In the genomic region with DNA sequence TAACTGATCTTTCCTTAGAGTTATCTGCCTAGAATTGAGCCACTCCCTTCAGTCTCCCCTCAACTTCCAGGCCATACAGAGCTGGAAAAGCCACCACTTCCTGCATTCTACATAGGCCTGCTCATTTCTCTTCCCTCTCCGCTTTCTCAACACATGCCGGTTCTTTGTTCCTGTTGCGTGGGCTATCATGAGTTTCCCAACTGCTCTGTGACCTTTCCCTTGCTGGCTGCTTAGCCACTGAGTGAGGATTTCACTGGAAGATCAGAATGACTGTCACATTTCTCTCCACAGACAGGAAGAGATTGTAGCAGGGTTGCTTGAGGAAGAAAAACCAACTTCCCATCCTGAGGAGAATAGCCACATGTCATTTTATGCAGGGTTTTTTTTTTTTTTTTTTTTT, we compare ENCODE assay signal across 11 mouse cellular contexts.
DNase-seq lines count a peak whose midpoint lies in the region; ATAC-seq and TF ChIP-seq lines count a peak whose summit lies in the region.
"Had no signal": no experiment of that assay in that cellular context is flagged by ENCODE, and none has a peak within 500 bp of the region (broad histone marks: within the 10 kb centered on the region; RNA-seq: fewer than 3 reads in every experiment).

No protein-coding gene starts in this region.

- H3K4me2 ChIP-seq in kidney, postnatal 0 days (ENCODE audit: low read length): no peak overlapping the region
- H3K4me2 ChIP-seq: forebrain, embryonic 13.5 days; hindbrain, embryonic 13.5 days had no signal

- no peak overlapping the region for H3K9ac ChIP-seq in kidney, postnatal 0 days (ENCODE audit: low read depth, low read length)
- H3K9ac ChIP-seq: forebrain, embryonic 13.5 days; hindbrain, embryonic 13.5 days had no signal

- peaks cover 8% of the 10 kb centered on the region; the same call in 1 of the 2 replicates for H3K4me1 ChIP-seq in kidney, postnatal 0 days (replicated peaks; ENCODE audit: insufficient read depth, low read length)
- no peaks in the 10 kb centered on the region for H3K4me1 ChIP-seq in midbrain, embryonic 10.5 days
- H3K4me1 ChIP-seq: forebrain, embryonic 13.5 days; hindbrain, embryonic 13.5 days had no signal

- no peak for ATAC-seq in kidney, postnatal 0 days (replicated peaks; ENCODE audit: low FRiP score, low read depth)
- ATAC-seq in granulocyte monocyte progenitor cell, adult 5-6 weeks (replicated peaks; ENCODE audit: poor library complexity, severe bottlenecking): peak; percentile 94
- ATAC-seq: forebrain, embryonic 13.5 days had no signal

- 80% methylated on average over 3 of the region's 3 CpGs for WGBS in kidney, postnatal 0 days
- WGBS in midbrain, embryonic 10.5 days: 93% methylated on average over 3 of the region's 3 CpGs

- no peaks in the 10 kb centered on the region for H3K27me3 ChIP-seq in kidney, postnatal 0 days (ENCODE audit: insufficient read depth, low read length)
- H3K27me3 ChIP-seq in midbrain, embryonic 10.5 days (ENCODE audit: low read depth, poor library complexity, severe bottlenecking): no peaks in the 10 kb centered on the region
- H3K27me3 ChIP-seq: forebrain, embryonic 13.5 days; hindbrain, embryonic 13.5 days had no signal

- DNase-seq in adrenal gland, postnatal 14 days: peak; percentile 43
- no peak for DNase-seq in adrenal gland, postnatal 25 days
- DNase-seq in kidney, postnatal 0 days (ENCODE audit: low spot score): peak; percentile 24
- no peak for DNase-seq in kidney, postnatal 10 days
- peak; percentile 68 for DNase-seq in lung, postnatal 36 days
- DNase-seq in embryo, embryonic 9.5 days (ENCODE audit: extremely low spot score): no peak
- no peak for DNase-seq in midbrain, embryonic 10.5 days (ENCODE audit: low spot score)
- DNase-seq: retina, postnatal 1 day had no signal

- no peaks in the 10 kb centered on the region for H3K36me3 ChIP-seq in kidney, postnatal 0 days (ENCODE audit: insufficient read depth, low read length)
- no peaks in the 10 kb centered on the region for H3K36me3 ChIP-seq in midbrain, embryonic 10.5 days
- H3K36me3 ChIP-seq: hindbrain, embryonic 13.5 days had no signal

- H3K9me3 ChIP-seq in kidney, postnatal 0 days (replicated peaks; ENCODE audit: low read length): no peaks in the 10 kb centered on the region
- no peaks in the 10 kb centered on the region for H3K9me3 ChIP-seq in midbrain, embryonic 10.5 days (replicated peaks)
- H3K9me3 ChIP-seq: forebrain, embryonic 13.5 days; hindbrain, embryonic 13.5 days had no signal

- no peak overlapping the region for H3K27ac ChIP-seq in kidney, postnatal 0 days
- no peak overlapping the region for H3K27ac ChIP-seq in midbrain, embryonic 10.5 days (replicated peaks)
- H3K27ac ChIP-seq: forebrain, embryonic 13.5 days; hindbrain, embryonic 13.5 days had no signal

- no peak overlapping the region for H3K4me3 ChIP-seq in kidney, postnatal 0 days (replicated peaks; ENCODE audit: low read depth, low read length)
- no peak overlapping the region for H3K4me3 ChIP-seq in midbrain, embryonic 10.5 days
- H3K4me3 ChIP-seq: forebrain, embryonic 13.5 days; hindbrain, embryonic 13.5 days had no signal

- no peak for TF ChIP-seq CTCF in kidney, postnatal 0 days (IDR thresholded peaks at IDR 0.05; ENCODE audit: low read depth)

Comparison
In these comparisons a context has a peak if more than half of its experiments do, and no peak if none do; other contexts are left out.
1. DNase-seq: peak in adrenal gland, postnatal 14 days (single experiment), kidney, postnatal 0 days (single experiment) and lung, postnatal 36 days (single experiment); none in adrenal gland, postnatal 25 days (single experiment), kidney, postnatal 10 days (single experiment), embryo, embryonic 9.5 days (single experiment) and midbrain, embryonic 10.5 days (single experiment).